Mouse (Mus musculus) forelimb bud, embryonic 11.5 days (tissue): ENCODE data around the gene 2610001J05Rik.
"Not testable (repeated sequence)": the region's sequence is repeated elsewhere in the genome, so short reads cannot be mapped to it uniquely, and the experiment has no call there.

Experiments used
- DNase-seq: peaks from one replicate; pipeline ENCODE4 v3.0.0-alpha.2; 2012; ENCODE audit warnings: low read depth, low spot score

The 2610001J05Rik gene

GRCm38 (mm10) chr6:13870919-13871624 lies at the start of gene 2610001J05Rik:
Gene 2610001J05Rik (minus strand): TSS chr6:13871518.
- peak; percentile 92 for DNase-seq

DNA sequence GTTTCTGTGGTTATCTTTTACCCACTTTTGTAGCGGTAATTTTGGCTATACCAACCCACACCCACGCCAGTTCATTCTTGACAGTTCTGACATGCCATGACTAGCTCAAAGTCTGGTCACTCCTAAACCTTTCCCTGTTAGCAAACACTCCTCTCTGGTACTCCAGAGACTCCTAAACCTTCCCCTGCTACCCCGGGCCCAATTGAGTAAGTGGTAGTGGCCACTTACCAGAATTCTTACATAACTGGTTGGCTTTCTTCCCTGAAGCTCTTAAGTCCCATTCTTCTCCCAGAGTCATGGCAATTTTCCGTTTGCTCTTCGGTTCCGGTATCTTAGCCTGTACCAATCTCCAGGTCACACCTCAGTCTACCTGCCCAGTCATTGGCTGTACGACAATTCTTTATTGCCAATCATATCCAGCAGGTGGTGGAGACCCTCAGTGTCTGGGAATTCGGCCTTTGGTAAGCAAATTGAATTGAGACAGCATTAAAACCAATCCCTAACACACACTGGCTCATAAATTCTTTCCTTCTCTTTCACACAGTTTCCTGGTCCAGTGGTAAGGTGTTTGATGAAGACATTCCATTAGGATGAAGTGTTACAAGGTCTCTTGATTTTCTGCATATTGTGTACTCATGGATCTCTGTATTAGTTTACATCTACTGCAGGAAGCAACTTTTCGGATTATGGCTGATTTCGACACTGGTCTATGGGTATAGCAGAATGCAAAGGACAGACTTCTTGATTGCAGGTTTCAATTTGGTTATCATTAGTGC lies 38.6 kb upstream of the 2610001J05Rik start:
- no peak for DNase-seq

- no peak for DNase-seq
Measured at GRCm38 (mm10) chr6:13902941-13903627, 31.8 kb upstream of the 2610001J05Rik start.

DNA sequence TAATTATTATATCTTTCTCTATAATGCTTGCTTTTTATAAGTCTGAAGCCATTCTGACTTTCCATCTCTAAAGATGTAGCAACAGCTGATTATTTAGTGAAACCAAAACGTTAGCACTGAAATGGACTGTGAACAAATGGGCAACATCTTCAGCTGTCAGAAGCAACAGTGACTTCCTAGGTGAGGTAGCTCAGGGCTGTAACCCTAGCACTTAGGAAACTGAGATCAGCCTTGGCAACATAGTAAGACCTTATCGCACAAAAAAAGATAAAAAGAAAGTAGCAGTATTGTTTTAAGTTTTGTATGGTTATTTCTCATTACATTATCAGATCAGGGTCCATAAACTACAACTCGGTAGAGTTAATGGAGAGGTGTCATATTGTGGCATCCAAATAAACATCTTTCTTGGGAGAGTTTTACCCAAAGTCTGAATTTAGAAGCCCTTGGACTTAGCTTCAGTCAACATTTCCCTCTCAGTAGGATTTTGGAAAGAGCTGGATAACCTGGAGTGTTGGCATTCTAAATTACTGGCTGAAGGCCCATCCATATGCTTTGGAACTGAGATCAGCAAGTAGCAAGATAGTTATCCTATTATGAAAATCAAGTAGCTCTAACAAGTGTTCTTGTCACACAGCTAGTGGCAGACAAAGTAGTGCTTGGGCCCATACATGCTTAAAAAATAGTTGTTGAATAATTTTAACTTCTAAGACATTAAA lies 13.7 kb upstream of the 2610001J05Rik start:
- no peak for DNase-seq

DNA sequence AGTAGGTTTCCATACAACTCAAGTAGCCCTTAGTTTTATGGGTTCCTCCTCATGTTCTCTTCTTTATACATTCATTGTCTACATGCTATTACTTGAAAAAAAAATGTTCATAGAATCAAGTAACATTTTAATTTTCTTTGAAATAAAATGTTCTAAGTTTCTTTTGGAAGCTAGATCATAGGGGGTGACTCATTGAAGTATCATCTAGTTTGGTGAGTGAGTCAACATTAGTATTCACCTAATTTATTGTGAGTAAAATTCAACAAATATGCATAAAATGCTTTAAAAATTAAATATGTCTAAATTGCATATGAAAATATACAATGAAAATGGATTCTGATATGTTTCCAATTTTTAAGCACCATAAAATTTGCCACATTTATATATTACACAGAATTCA lies 11.6 kb upstream of the 2610001J05Rik start:
- DNase-seq: no peak

DNA sequence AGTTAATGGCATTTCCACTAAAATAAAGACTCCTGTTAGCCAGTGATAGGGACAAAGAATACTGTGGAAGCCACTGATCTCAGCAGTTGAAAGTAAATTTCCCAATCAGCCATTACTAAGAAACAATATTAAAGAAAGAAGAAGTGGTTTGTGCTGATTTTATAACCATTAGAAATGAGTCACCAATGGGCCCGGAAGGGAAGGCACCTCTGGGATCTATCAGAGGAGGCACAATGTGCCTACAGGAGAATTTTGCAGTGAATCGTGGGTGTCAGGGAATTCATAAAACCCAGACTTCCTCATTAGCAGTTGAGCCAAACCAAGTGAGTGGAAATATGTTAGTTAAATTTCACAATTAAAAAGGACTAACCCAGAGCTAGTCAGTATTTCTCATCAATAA lies 2.6 kb upstream of the 2610001J05Rik start:
- no peak for DNase-seq

GRCm38 (mm10) chr6:13872076-13872475 lies 758 bp upstream of the 2610001J05Rik start:
- no peak for DNase-seq

- DNase-seq: no peak
Measured at GRCm38 (mm10) chr6:13871625-13871958, 274 bp upstream of the 2610001J05Rik start.

DNA sequence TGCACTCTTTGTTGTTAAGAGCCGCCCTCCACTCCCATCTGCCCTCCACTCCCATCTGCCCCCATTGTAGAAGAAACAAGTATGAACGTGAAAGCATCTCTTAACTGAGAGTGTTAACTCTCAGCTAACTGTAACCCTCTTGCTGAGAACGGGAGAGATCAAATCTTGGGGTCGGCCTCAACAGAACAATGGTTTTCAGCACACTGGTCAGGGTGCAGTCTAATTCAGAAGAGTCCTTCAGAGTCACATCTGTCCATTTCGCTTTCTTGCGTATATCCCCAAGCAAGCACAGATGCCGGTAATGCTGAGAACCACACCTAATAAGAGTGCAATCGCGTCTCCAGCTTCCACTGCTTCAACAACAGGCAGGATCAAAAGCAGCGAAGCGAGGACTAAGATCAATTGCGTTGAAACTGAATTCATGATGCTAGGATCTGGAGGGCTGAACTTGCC lies 1.0 kb downstream of the 2610001J05Rik start:
- DNase-seq: peak; percentile 21

- DNase-seq: no peak
Measured at GRCm38 (mm10) chr6:13860596-13860995, 10.7 kb downstream of the 2610001J05Rik start.

- no peak for DNase-seq
Measured at GRCm38 (mm10) chr6:13859877-13860585, 11.3 kb downstream of the 2610001J05Rik start.

- no peak for DNase-seq
Measured at GRCm38 (mm10) chr6:13854230-13854629, 17.1 kb downstream of the 2610001J05Rik start.

DNA sequence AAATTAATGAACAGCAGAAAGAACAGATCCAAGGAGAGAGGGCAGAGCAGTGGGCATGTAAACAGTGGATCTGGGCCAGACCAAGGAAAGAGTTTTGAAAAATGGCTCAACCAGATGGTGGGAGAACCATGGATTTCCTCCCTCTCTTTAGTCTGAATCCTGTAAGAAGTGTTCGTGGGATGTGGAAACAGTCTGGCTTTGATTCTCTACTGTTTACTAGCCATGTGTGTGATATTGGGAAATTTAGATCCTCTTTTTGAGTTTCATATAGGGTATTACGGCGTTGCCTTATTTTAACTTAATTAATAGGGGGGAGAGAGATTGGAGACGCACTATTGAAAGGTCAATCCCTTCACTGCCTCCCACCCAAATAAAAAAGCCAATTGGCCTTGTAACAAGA lies 18.1 kb downstream of the 2610001J05Rik start:
- DNase-seq: no peak

- DNase-seq: not testable (repeated sequence)
Measured at GRCm38 (mm10) chr6:13846031-13846430, 25.3 kb downstream of the 2610001J05Rik start.

GRCm38 (mm10) chr6:13839345-13840054 lies 31.8 kb downstream of the 2610001J05Rik start, which contains the start of gene Gpr85:
Gene Gpr85 (minus strand): TSS chr6:13839942.
- peak; percentile 17 for DNase-seq

- peak; percentile 56 for DNase-seq
Measured at GRCm38 (mm10) chr6:13838677-13839344, 32.5 kb downstream of the 2610001J05Rik start.

DNA sequence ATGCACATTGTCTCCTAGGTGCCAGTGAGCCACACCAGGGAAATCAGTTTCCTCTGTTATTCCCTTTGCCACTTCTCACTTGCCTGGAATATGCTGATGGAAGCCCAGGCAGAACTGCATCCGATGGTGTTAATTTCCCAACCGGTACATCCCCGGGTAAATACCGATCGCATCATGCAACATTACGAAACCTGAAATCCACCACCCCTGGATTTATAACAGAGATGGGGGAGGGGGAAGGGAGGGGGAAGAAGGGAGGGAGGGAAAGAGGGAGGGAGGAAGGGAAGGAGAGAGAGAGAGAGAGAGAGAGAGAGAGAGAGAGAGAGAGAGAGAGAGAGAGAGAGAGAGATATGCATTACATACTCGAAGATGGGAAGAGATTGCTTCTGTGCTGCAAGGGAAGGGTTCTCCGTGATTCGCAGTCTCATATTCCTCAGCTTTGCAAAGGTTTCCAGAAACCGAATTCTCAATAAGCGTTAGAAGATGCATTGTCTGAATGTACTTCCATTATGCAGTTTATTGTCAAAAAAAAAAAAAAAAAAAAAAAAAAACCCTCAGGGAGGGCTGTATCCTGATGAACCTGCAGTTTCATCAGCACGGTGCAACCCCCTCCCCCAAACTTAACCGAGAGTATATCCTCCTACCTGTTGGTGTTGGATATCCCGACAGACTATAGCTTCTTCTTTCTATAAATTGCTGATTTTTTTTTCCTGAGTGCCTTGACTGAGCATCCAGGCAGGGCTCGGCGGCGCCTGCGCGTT lies 33.2 kb downstream of the 2610001J05Rik start:
- DNase-seq: peak; percentile 32

DNA sequence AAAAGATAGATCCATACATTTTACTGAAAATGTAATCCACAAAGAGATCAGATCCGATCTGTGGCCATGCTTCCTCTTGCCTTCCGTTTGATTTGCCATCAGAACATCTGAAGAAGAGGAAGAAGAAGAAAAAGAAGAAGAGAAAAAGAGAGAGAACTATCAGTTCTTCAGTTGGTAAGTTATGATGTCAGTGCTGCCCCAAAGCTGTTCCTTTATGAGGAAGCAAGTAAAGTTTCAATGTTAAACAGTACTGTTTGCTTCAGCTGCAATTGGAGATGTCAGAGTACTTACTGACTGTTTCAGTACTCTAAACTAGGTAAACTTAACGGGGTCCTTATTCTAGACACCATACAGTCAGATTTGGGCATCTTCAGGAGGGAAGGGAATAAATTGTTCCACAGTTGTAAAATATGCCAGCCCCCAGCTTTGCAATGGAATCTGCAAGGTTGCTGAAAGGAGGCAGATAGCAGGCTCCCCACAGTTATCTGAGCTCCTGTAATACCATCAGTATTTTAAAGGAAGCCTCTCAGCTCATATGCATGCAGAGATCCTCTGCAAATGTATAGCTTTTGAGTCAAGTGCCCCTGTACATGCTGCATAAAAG lies 34.2 kb downstream of the 2610001J05Rik start:
- no peak for DNase-seq
